Mouse (Mus musculus) limb, embryonic 14.5 days (tissue): ENCODE measurements around the gene Cpt1a. TPM values are rescaled to one million over a fixed set of nuclear protein-coding genes. Genes with fewer than 3 reads are reported as not detected.
A peak's percentile ranks its signal among the peaks of the same experiment; 100 is the strongest.

ENCODE experiments used
- ATAC-seq: fragments of 200-750 bp; cut with Nextera tagmentation; 2 replicates; pipeline ENCODE4 v1.8.0; 2017; ENCODE audit warnings: low read depth, moderate number of reproducible peaks, moderate TSS enrichment; ENCODE audit not compliant: low FRiP score
- DNase-seq: peaks from one replicate; pipeline ENCODE4 v3.0.0-alpha.2; 2015; ENCODE audit warnings: low spot score
- H3K27ac ChIP-seq: fragments of 300-500 bp; sonication (generic); replicated peaks from 2 replicates; pipeline ENCODE4 v1.5.1; 2014; ENCODE audit warnings: low read depth, mild to moderate bottlenecking, low read length, moderate library complexity, mixed read lengths
- H3K27me3 ChIP-seq: fragments of 300-500 bp; sonication (generic); 2 replicates; pipeline ENCODE4 v1.6.1; 2014; ENCODE audit warnings: low read length, mixed read lengths; ENCODE audit not compliant: control insufficient read depth, insufficient read depth
- H3K36me3 ChIP-seq: fragments of 300-500 bp; sonication (generic); 2 replicates; pipeline ENCODE4 v1.6.1; 2014; ENCODE audit warnings: mild to moderate bottlenecking, low read length, moderate library complexity, mixed read lengths; ENCODE audit not compliant: control insufficient read depth, insufficient read depth
- H3K4me1 ChIP-seq: fragments of 300-500 bp; sonication (generic); 2 replicates; pipeline ENCODE4 v1.6.1; 2014; ENCODE audit warnings: antibody characterized with exemption, low read length, mixed read lengths; ENCODE audit not compliant: control insufficient read depth, insufficient read depth
- H3K4me2 ChIP-seq: fragments of 300-500 bp; sonication (generic); replicated peaks from 2 replicates; pipeline ENCODE4 v1.6.1; 2014; ENCODE audit warnings: low read depth, mild to moderate bottlenecking, low read length, moderate library complexity; ENCODE audit not compliant: severe bottlenecking
- H3K4me3 ChIP-seq: fragments of 300-500 bp; sonication (generic); replicated peaks from 2 replicates; pipeline ENCODE4 v1.5.1; 2014; ENCODE audit warnings: low read length
- H3K9ac ChIP-seq: fragments of 300-500 bp; sonication (generic); 2 replicates; pipeline ENCODE4 v1.6.1; 2014; ENCODE audit warnings: mild to moderate bottlenecking, low read depth, low read length, moderate library complexity; ENCODE audit not compliant: severe bottlenecking
- H3K9me3 ChIP-seq: fragments of 300-500 bp; sonication (generic); 2 replicates; pipeline ENCODE4 v1.6.1; 2016; ENCODE audit warnings: low read length; ENCODE audit not compliant: control insufficient read depth
- POLR2A ChIP-seq: fragments of 200-500 bp; IDR thresholded peaks from 2 replicates; pipeline ENCODE4 v1.8.0; 2012; ENCODE audit warnings: inconsistent platforms, mild to moderate bottlenecking, moderate library complexity, borderline replicate concordance; ENCODE audit not compliant: insufficient read depth, insufficient read length; ENCODE audit errors: extremely low read depth
- WGBS: fragments of 180-500 bp; shearing (Covaris S2); extraction: QIAGEN DNeasy Blood & Tissue Kit; methylation state at CpG from one replicate; pipeline ENCODE4 v1.1.7; 2014; 5-methylcytosine and 5-hydroxymethylcytosine counted together
- polyA plus RNA-seq, 2 experiments: library from polyadenylated mRNA; depleted of rRNA in 1 of 2; stranded (reverse) in 1 of 2; unstranded in 1 of 2; fragments of >200 nt; fragmentation: Nextera tagmentation in 1 of 2; extraction: Ambion mirVana in 1 of 2; gene quantifications; 2 replicates each; pipeline versions ENCODE4 v1.2.1 to v1.2.3; 2012 to 2014

The Cpt1a gene
- polyA plus RNA-seq, 2 experiments, result 20.3 to 21.7 TPM

GRCm38 (mm10) chr19:3344636-3345544 lies 22.8 kb downstream of the Cpt1a start:
- no peak overlapping the region for H3K27ac ChIP-seq

GRCm38 (mm10) chr19:3347784-3348183 lies 25.6 kb downstream of the Cpt1a start:
- DNase-seq, result no peak
- Histone ChIP-seq H3K9ac (no peak overlapping the region), H3K4me2 (no peak overlapping the region), H3K9me3 (no peaks in the 10 kb centered on the region), H3K4me3 (no peak overlapping the region), H3K36me3 (no peaks in the 10 kb centered on the region), H3K27me3 (no peaks in the 10 kb centered on the region), H3K27ac (no peak overlapping the region), H3K4me1 (no peaks in the 10 kb centered on the region)
- no peak for TF ChIP-seq POLR2A
- 87% methylated on average over 1 of the region's 1 CpGs for WGBS
- ATAC-seq, result no peak

More at GRCm38 (mm10) chr19:3344636-3345544, 22.8 kb downstream of the Cpt1a start:
- H3K9me3 ChIP-seq, result no peaks in the 10 kb centered on the region
- no peak for TF ChIP-seq POLR2A
- no peak overlapping the region for H3K4me3 ChIP-seq
- ATAC-seq (no peak), DNase-seq (no peak)
- H3K27me3 ChIP-seq, result no peaks in the 10 kb centered on the region
- H3K9ac ChIP-seq, result no peak overlapping the region
- H3K4me2 ChIP-seq, result no peak overlapping the region
- H3K4me1 ChIP-seq, result no peaks in the 10 kb centered on the region
- no peaks in the 10 kb centered on the region for H3K36me3 ChIP-seq
- WGBS, result 69% methylated on average over 8 of the region's 8 CpGs

GRCm38 (mm10) chr19:3353415-3354111 lies 31.4 kb downstream of the Cpt1a start:
- peaks cover 12% of the 10 kb centered on the region; the same call in 1 of the 2 replicates for H3K36me3 ChIP-seq
- H3K9ac ChIP-seq, result no peak overlapping the region
- 0 out of 2 replicates have a peak, but pooled peaks cover 3% of the 10 kb centered on the region for H3K9me3 ChIP-seq
- DNase-seq (peak; percentile 26), ATAC-seq (no peak)
- WGBS, result 69% methylated on average over 7 of the region's 7 CpGs
- H3K4me1 ChIP-seq, result no peaks in the 10 kb centered on the region
- H3K27me3 ChIP-seq, result no peaks in the 10 kb centered on the region
- no peak overlapping the region for H3K4me3 ChIP-seq
- TF ChIP-seq POLR2A, result no peak
- no peak overlapping the region for H3K4me2 ChIP-seq
- H3K27ac ChIP-seq, result 0 out of 2 replicates have a peak overlapping the region, but pooled peaks have one; percentile 33

GRCm38 (mm10) chr19:3355096-3355495 lies 33.0 kb downstream of the Cpt1a start:
- no peak overlapping the region for H3K4me3 ChIP-seq
- 0 out of 2 replicates have a peak, but pooled peaks cover 3% of the 10 kb centered on the region for H3K9me3 ChIP-seq
- H3K4me2 ChIP-seq, result no peak overlapping the region
- H3K9ac ChIP-seq, result no peak overlapping the region
- no peak overlapping the region for H3K27ac ChIP-seq
- H3K27me3 ChIP-seq, result no peaks in the 10 kb centered on the region
- WGBS, result 75% methylated on average over 5 of the region's 5 CpGs
- ATAC-seq (no peak), DNase-seq (no peak)
- H3K4me1 ChIP-seq, result no peaks in the 10 kb centered on the region
- H3K36me3 ChIP-seq, result peaks cover 16% of the 10 kb centered on the region; the same call in 1 of the 2 replicates
- TF ChIP-seq POLR2A, result no peak

GRCm38 (mm10) chr19:3356516-3356915 lies 34.4 kb downstream of the Cpt1a start:
- no peak for TF ChIP-seq POLR2A
- H3K27ac ChIP-seq, result no peak overlapping the region
- WGBS, result 63% methylated on average over 5 of the region's 5 CpGs

More at GRCm38 (mm10) chr19:3356516-3356915, 34.4 kb downstream of the Cpt1a start:
- Histone ChIP-seq H3K9ac (no peak overlapping the region), H3K27me3 (no peaks in the 10 kb centered on the region), H3K9me3 (0 out of 2 replicates have a peak, but pooled peaks cover 3% of the 10 kb centered on the region), H3K4me1 (no peaks in the 10 kb centered on the region), H3K36me3 (peaks cover 16% of the 10 kb centered on the region; the same call in 1 of the 2 replicates), H3K4me2 (no peak overlapping the region), H3K4me3 (no peak overlapping the region)
- DNase-seq, result no peak
- no peak for ATAC-seq
